Mouse (Mus musculus) cortical plate, adult 2 months (tissue): Measurements from ENCODE around the gene Ppp1cc. TPM values are rescaled to one million over a fixed set of nuclear protein-coding genes. Genes with fewer than 3 reads are reported as not detected.

Experiments
- H3K27ac ChIP-seq: fragments of 200-500 bp; 2 replicates; pipeline ENCODE4 v1.5.1; 2012; ENCODE audit warnings: low read length, control low read depth, inconsistent platforms; ENCODE audit not compliant: insufficient read depth
- H3K4me1 ChIP-seq: fragments of 200-500 bp; 2 replicates; pipeline ENCODE4 v1.6.1; 2011; ENCODE audit warnings: low read length; ENCODE audit not compliant: control insufficient read depth, insufficient read depth
- H3K4me3 ChIP-seq: fragments of 200-500 bp; 2 replicates; pipeline ENCODE4 v1.5.1; 2011; ENCODE audit warnings: mild to moderate bottlenecking, low read length, control low read depth; ENCODE audit not compliant: insufficient read depth
- CTCF ChIP-seq: fragments of 200-500 bp; IDR thresholded peaks from 2 replicates; pipeline ENCODE4 v1.5.1; 2011; ENCODE audit warnings: mild to moderate bottlenecking, control low read depth, low read length; ENCODE audit not compliant: insufficient read depth; ENCODE audit errors: extremely low read depth
- POLR2A ChIP-seq: fragments of 200-500 bp; IDR thresholded peaks from 2 replicates; pipeline ENCODE4 v1.6.1; 2011; ENCODE audit warnings: mild to moderate bottlenecking, low read length, control low read depth; ENCODE audit not compliant: insufficient read depth; ENCODE audit errors: extremely low read depth
- polyA plus RNA-seq: library from polyadenylated mRNA; depleted of rRNA; stranded (reverse); fragments of >200 nt; gene quantifications from 2 replicates; pipeline ENCODE4 v1.2.3, GENCODE M21; 2012; rRNA removed

The Ppp1cc gene
- polyA plus RNA-seq = 186 and 195 TPM in 2 replicates

DNA sequence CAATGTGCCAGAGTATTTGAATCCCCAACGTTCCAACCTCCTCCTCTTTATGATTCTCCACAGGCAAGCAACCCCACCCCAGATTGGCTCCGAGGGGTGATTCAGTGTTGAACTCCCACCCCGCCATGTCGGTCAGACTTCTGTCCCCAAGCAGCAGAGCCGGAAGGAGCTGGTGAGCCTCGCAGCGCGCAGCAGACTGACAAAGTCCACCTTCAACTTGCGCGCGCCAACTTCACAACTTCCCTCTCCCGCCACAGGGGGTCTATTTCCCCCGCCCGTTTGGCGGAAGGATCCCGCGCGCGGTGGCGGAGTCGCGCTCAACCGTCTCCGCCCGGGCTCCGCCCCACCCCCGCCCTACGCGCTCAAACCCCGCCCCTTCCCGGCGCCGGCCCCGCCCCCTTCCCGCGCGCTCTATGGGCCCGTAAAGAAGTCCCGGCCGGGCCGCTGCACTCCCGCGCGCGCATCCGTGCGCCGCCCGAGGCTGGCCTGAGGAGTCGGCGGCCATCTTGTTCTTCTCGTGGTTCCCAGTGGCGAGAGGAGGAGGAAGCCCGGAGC, at the start of gene Ppp1cc:
Gene Ppp1cc (plus strand): TSS at position 452 of the 555 bp plus-strand sequence.
- peak; percentile 40; the same call in 1 of the 2 replicates for TF ChIP-seq POLR2A
- no peak for TF ChIP-seq CTCF
- Histone ChIP-seq H3K4me1 (peaks cover 12% of the 10 kb centered on the region), H3K4me3 (peak within 1 kb of the TSS; percentile 97), H3K27ac (peak within 1 kb of the TSS; percentile 81)

DNA sequence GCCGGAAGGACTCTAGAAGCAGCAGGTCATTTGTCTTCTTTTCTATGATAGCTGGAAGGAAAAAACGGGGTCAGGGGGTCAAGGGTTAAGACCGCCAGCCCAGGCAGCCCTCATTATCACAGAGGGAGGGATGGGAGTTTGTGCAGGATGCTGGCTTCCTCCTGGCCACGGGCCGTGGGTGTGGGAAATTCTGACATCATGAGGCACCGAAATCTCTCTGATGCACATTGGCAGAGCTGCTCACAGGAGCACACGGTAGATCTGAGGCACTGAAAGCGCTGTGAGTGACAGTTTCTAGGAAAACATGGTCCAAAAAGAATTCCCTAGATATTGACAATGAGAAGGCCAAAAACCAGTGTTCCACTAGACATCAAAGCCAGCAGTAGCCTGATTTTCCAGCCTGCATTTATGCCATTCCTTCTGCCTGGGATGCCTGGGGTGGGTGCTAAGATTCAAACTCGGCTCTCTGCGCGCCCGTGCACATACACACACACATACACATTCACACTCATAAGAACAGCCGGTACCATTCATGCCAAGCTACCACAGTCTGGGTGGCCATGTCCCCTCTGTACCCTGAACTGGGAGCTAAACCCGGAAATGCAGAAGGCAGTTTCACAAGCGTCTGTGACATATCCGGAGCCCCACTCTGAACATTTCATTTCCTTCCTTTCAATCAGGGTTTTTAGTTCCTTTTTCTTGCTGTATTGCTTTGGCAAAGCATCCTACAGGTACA, 48.6 kb upstream of the Ppp1cc start:
- H3K27ac ChIP-seq = no peak overlapping the region
- no peaks in the 10 kb centered on the region for H3K4me1 ChIP-seq
- TF ChIP-seq CTCF (no peak), POLR2A (no peak)
- no peak overlapping the region for H3K4me3 ChIP-seq

- TF ChIP-seq POLR2A = no peak
- TF ChIP-seq CTCF = no peak
- H3K4me3 ChIP-seq = no peak overlapping the region
- H3K27ac ChIP-seq = no peak overlapping the region
- H3K4me1 ChIP-seq = no peaks in the 10 kb centered on the region
Measured at GRCm38 (mm10) chr5:122110625-122111024, 47.5 kb upstream of the Ppp1cc start.

DNA sequence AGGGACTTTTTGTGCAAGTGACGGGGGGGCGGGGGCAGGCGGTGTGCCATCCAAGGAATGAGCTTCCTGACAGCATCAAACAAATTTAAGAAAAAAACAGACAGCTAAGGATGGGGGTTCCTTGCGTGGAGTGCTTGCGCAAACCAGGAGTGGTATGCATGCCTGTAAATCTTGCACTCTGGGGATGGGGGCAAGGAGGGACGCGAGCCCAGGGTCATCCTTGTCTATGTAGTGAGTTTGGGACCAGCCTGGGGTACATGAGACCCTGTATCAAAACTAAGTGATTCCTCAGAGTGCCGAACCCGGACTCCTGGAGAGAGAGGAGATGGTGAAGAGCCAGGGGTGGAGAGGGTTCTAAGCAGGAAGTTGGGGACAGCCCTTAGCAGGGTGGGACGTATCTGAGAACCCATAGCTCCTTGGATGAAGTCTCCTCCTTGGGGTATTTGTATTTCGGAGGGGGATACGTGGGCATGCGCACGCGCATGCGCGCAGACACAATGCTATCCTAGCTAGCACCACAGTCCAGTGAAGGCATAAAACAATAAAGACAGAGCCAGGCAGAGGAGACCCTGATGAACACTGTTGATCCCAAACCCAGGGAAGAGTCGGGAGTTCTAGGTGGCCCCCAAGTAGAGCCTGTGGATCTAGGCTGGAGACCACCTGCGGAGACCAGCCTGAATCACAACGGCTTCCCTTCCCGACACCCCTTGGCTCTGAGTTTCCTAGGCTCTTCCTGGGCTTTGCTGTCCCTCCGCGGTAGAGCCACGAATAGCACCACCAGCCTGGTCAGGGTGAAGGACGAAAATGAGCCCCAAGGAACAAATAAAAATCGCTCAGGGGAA, 46.8 kb upstream of the Ppp1cc start:
- no peaks in the 10 kb centered on the region for H3K4me1 ChIP-seq
- no peak overlapping the region for H3K4me3 ChIP-seq
- H3K27ac ChIP-seq = no peak overlapping the region
- no peak for TF ChIP-seq POLR2A
- no peak for TF ChIP-seq CTCF

GRCm38 (mm10) chr5:122111933-122112248, 46.2 kb upstream of the Ppp1cc start:
- Histone ChIP-seq H3K4me3 (no peak overlapping the region), H3K4me1 (no peaks in the 10 kb centered on the region), H3K27ac (no peak overlapping the region)
- no peak for TF ChIP-seq CTCF
- TF ChIP-seq POLR2A = no peak

DNA sequence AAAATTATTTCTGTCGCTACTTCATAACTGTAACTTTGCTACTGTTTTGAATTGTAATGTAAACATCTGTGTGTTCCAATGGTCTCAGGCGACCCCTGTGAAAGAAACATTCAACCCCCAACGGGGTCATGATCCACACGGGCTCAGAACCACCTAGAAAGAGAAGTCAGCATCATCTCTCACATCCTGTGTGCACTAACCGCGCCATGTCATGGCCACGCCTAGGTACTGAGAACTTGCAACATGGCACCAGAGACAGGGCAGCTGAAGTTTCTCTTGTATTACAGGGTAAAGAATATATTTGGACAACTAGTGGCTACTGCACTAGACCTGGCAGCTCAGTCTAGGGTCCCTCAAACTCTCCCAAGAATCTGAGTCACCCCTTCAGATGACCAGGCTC, 44.6 kb upstream of the Ppp1cc start:
- Histone ChIP-seq H3K4me3 (no peak overlapping the region), H3K4me1 (no peaks in the 10 kb centered on the region), H3K27ac (no peak overlapping the region)
- TF ChIP-seq POLR2A = no peak
- TF ChIP-seq CTCF = no peak

- Histone ChIP-seq H3K27ac (no peak overlapping the region), H3K4me1 (no peaks in the 10 kb centered on the region), H3K4me3 (no peak overlapping the region)
- TF ChIP-seq CTCF (peak; percentile 97), POLR2A (no peak)
Measured at GRCm38 (mm10) chr5:122114176-122114575, 43.9 kb upstream of the Ppp1cc start.

- H3K4me1 ChIP-seq = no peaks in the 10 kb centered on the region
- H3K27ac ChIP-seq = no peak overlapping the region
- H3K4me3 ChIP-seq = no peak overlapping the region
- TF ChIP-seq POLR2A (no peak), CTCF (no peak)
Measured at GRCm38 (mm10) chr5:122115266-122115763, 42.8 kb upstream of the Ppp1cc start.

DNA sequence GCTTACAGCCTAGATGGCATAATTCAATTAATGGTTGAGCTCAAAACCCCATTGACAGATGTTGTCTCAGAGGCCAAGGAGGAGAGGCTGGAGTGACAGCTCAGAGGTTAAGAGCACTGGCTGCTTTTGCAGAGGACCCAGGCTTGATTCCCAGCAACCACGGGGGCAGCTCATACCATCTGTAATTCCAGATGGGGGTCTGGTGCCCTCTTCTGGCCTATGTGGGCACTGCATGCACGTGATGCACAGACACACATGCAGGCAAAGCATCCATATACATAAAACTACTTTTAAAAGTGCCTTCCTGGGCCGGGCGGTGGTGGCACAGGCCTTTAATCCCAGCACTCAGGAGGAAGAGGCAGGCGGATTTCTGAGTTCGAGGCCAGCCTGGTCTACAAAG, 41.8 kb upstream of the Ppp1cc start:
- H3K27ac ChIP-seq = no peak overlapping the region
- no peak overlapping the region for H3K4me3 ChIP-seq
- TF ChIP-seq POLR2A = no peak
- 0 out of 2 replicates have a peak, but pooled peaks have one; percentile 8 for TF ChIP-seq CTCF
- no peaks in the 10 kb centered on the region for H3K4me1 ChIP-seq
